Mouse (Mus musculus) brown adipose tissue, adult 24 weeks (tissue): ENCODE data around the gene Slc50a1. TPM values are rescaled to one million over a fixed set of nuclear protein-coding genes. Genes with fewer than 3 reads are reported as not detected.

Source experiments
- H3K27ac ChIP-seq: fragments of 200-500 bp; replicated peaks from 2 replicates; pipeline ENCODE4 v1.5.1; 2012; ENCODE audit warnings: low read depth, mild to moderate bottlenecking, low read length
- H3K4me1 ChIP-seq: fragments of 200-500 bp; 2 replicates; pipeline ENCODE4 v1.6.1; 2012; ENCODE audit warnings: low read length, mixed read lengths; ENCODE audit not compliant: control insufficient read depth, insufficient read depth, insufficient read length
- H3K4me3 ChIP-seq: fragments of 200-500 bp; 2 replicates; pipeline ENCODE4 v1.5.1; 2012; ENCODE audit warnings: low read depth, mild to moderate bottlenecking, low read length, moderate library complexity; ENCODE audit not compliant: insufficient read depth
- polyA plus RNA-seq: library from polyadenylated mRNA; stranded (reverse); fragments of >200 nt; gene quantifications from 2 replicates; pipeline ENCODE4 v1.2.4, GENCODE M21; 2012; ENCODE audit not compliant: missing spikeins, insufficient read depth, insufficient read length

Gene Slc50a1
- 28.3 and 33.1 TPM in 2 replicates for polyA plus RNA-seq

- peak within 1 kb of the TSS; percentile 81 for H3K4me3 ChIP-seq
- H3K27ac ChIP-seq: peak within 1 kb of the TSS; percentile 78
- H3K4me1 ChIP-seq: peaks cover 19% of the 10 kb centered on the region
These were observed at the start of gene Slc50a1 for GRCm38 (mm10) chr3:89270051-89270755. Slc50a1 (minus strand) TSS chr3:89270570.

- Histone ChIP-seq H3K27ac (no peak overlapping the region), H3K4me1 (peaks cover 20% of the 10 kb centered on the region; the same call in 1 of the 2 replicates), H3K4me3 (peak overlapping the region; percentile 22)
These were observed 49.4 kb upstream of the Slc50a1 start for GRCm38 (mm10) chr3:89319591-89320350.

- Histone ChIP-seq H3K27ac (no peak overlapping the region), H3K4me1 (peaks cover 20% of the 10 kb centered on the region; the same call in 1 of the 2 replicates), H3K4me3 (no peak overlapping the region; the same call in 1 of the 2 replicates)
These were observed 48.7 kb upstream of the Slc50a1 start for GRCm38 (mm10) chr3:89318971-89319590.

- Histone ChIP-seq H3K4me1 (peaks cover 20% of the 10 kb centered on the region; the same call in 1 of the 2 replicates), H3K27ac (no peak overlapping the region), H3K4me3 (no peak overlapping the region)
These were observed 47.9 kb upstream of the Slc50a1 start for GRCm38 (mm10) chr3:89318316-89318715.

- H3K27ac ChIP-seq: no peak overlapping the region
- no peak overlapping the region for H3K4me3 ChIP-seq
- H3K4me1 ChIP-seq: peaks cover 18% of the 10 kb centered on the region; the same call in 1 of the 2 replicates
These were observed 46.9 kb upstream of the Slc50a1 start for GRCm38 (mm10) chr3:89317246-89317645.

GRCm38 (mm10) chr3:89316833-89317232, 46.5 kb upstream of the Slc50a1 start:
- Histone ChIP-seq H3K27ac (no peak overlapping the region), H3K4me1 (peaks cover 13% of the 10 kb centered on the region; the same call in 1 of the 2 replicates), H3K4me3 (no peak overlapping the region)

GRCm38 (mm10) chr3:89315930-89316831, 45.8 kb upstream of the Slc50a1 start:
- Histone ChIP-seq H3K27ac (no peak overlapping the region), H3K4me3 (no peak overlapping the region), H3K4me1 (peaks cover 10% of the 10 kb centered on the region; the same call in 1 of the 2 replicates)

- H3K4me3 ChIP-seq: peak overlapping the region; percentile 33
- H3K4me1 ChIP-seq: peaks cover 4% of the 10 kb centered on the region; the same call in 1 of the 2 replicates
- no peak overlapping the region for H3K27ac ChIP-seq
These were observed 45.0 kb upstream of the Slc50a1 start for GRCm38 (mm10) chr3:89315195-89315929.

- Histone ChIP-seq H3K4me1 (peaks cover 4% of the 10 kb centered on the region; the same call in 1 of the 2 replicates), H3K27ac (no peak overlapping the region), H3K4me3 (0 out of 2 replicates have a peak overlapping the region, but pooled peaks have one; percentile 33)
These were observed 44.4 kb upstream of the Slc50a1 start for GRCm38 (mm10) chr3:89314791-89315190.

GRCm38 (mm10) chr3:89314340-89314739, 44.0 kb upstream of the Slc50a1 start:
- peaks cover 4% of the 10 kb centered on the region; the same call in 1 of the 2 replicates for H3K4me1 ChIP-seq
- H3K27ac ChIP-seq: no peak overlapping the region
- H3K4me3 ChIP-seq: no peak overlapping the region

GRCm38 (mm10) chr3:89308089-89308488, 37.7 kb upstream of the Slc50a1 start:
- Histone ChIP-seq H3K4me1 (no peaks in the 10 kb centered on the region), H3K4me3 (no peak overlapping the region), H3K27ac (no peak overlapping the region)

- H3K27ac ChIP-seq: no peak overlapping the region
- H3K4me3 ChIP-seq: no peak overlapping the region
- no peaks in the 10 kb centered on the region for H3K4me1 ChIP-seq
These were observed 35.4 kb upstream of the Slc50a1 start for GRCm38 (mm10) chr3:89305551-89306325.

GRCm38 (mm10) chr3:89305105-89305504, 34.7 kb upstream of the Slc50a1 start:
- H3K4me3 ChIP-seq: no peak overlapping the region
- H3K27ac ChIP-seq: no peak overlapping the region

More at GRCm38 (mm10) chr3:89305105-89305504, 34.7 kb upstream of the Slc50a1 start:
- H3K4me1 ChIP-seq: no peaks in the 10 kb centered on the region
